Mouse (Mus musculus): Measurements from ENCODE around the gene Kdm4b. TPM values are rescaled to one million over a fixed set of nuclear protein-coding genes. Genes with fewer than 3 reads are reported as not detected.

Kdm4b gene
- polyA plus RNA-seq, 1 experiment = 20.0 TPM

DNA sequence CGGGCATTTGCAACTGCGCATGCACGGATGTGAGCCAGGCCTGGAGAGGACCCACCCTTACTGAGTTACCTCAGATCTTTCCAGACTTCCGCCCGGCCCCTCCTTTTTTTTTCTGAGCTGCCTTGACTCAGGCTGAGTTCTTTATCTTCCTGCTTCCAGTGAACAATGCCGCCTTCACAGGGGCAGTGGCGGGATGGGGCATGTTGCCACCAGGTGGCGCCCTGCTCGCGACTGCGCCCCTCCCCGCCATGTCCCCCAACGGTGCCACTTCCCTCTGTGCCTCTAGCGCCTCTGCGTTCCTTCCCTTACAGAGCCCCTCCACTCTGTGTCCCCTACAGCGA lies 34.7 kb upstream of the Kdm4b start:
- Histone ChIP-seq H3K27me3 (ENCODE audit: control insufficient read depth, insufficient read depth, low read length) (no peaks in the 10 kb centered on the region), H3K4me1 (ENCODE audit: control insufficient read depth, insufficient read depth, low read length) (peaks cover 36% of the 10 kb centered on the region), H3K4me3 (ENCODE audit: control insufficient read depth, low read depth, low read length) (peak overlapping the region; percentile 88), H3K27ac (ENCODE audit: control insufficient read depth, insufficient read depth, low read depth, low read length) (peak overlapping the region; percentile 73), H3K36me3 (ENCODE audit: control insufficient read depth, insufficient read depth, low read length) (no peaks in the 10 kb centered on the region)
- TF ChIP-seq CTCF (IDR thresholded peaks at IDR 0.05; ENCODE audit: control insufficient read depth, insufficient read depth, insufficient replicate concordance, low read depth, low read length) (peak; percentile 86), POLR2A (IDR thresholded peaks at IDR 0.05; ENCODE audit: control insufficient read depth, low read depth, low read length) (peak; percentile 36; the same call in 1 of the 2 replicates)

- H3K27me3 ChIP-seq (ENCODE audit: control insufficient read depth, insufficient read depth, low read length) = no peaks in the 10 kb centered on the region
- no peak overlapping the region for H3K27ac ChIP-seq (ENCODE audit: control insufficient read depth, insufficient read depth, low read depth, low read length)
Measured at GRCm38 (mm10) chr17:56291826-56292475, 33.9 kb upstream of the Kdm4b start.

GRCm38 (mm10) chr17:56292531-56293222 lies 33.2 kb upstream of the Kdm4b start, which contains the start of gene Plin3:
Gene Plin3 (minus strand): TSS chr17:56292873.
- Histone ChIP-seq H3K4me1 (ENCODE audit: control insufficient read depth, insufficient read depth, low read length) (peaks cover 43% of the 10 kb centered on the region), H3K36me3 (ENCODE audit: control insufficient read depth, insufficient read depth, low read length) (no peaks in the 10 kb centered on the region), H3K4me3 (ENCODE audit: control insufficient read depth, low read depth, low read length) (no peak within 1 kb of the TSS), H3K27ac (ENCODE audit: control insufficient read depth, insufficient read depth, low read depth, low read length) (0 out of 2 replicates have a peak within 1 kb of the TSS, but pooled peaks have one; percentile 56), H3K27me3 (ENCODE audit: control insufficient read depth, insufficient read depth, low read length) (no peaks in the 10 kb centered on the region)
- TF ChIP-seq POLR2A (IDR thresholded peaks at IDR 0.05; ENCODE audit: control insufficient read depth, low read depth, low read length) (no peak), CTCF (IDR thresholded peaks at IDR 0.05; ENCODE audit: control insufficient read depth, insufficient read depth, insufficient replicate concordance, low read depth, low read length) (no peak)

More at GRCm38 (mm10) chr17:56291826-56292475, 33.9 kb upstream of the Kdm4b start:
- Histone ChIP-seq H3K36me3 (ENCODE audit: control insufficient read depth, insufficient read depth, low read length) (no peaks in the 10 kb centered on the region), H3K4me1 (ENCODE audit: control insufficient read depth, insufficient read depth, low read length) (peaks cover 44% of the 10 kb centered on the region), H3K4me3 (ENCODE audit: control insufficient read depth, low read depth, low read length) (no peak overlapping the region)
- TF ChIP-seq CTCF (IDR thresholded peaks at IDR 0.05; ENCODE audit: control insufficient read depth, insufficient read depth, insufficient replicate concordance, low read depth, low read length) = no peak
- TF ChIP-seq POLR2A (IDR thresholded peaks at IDR 0.05; ENCODE audit: control insufficient read depth, low read depth, low read length) = no peak

DNA sequence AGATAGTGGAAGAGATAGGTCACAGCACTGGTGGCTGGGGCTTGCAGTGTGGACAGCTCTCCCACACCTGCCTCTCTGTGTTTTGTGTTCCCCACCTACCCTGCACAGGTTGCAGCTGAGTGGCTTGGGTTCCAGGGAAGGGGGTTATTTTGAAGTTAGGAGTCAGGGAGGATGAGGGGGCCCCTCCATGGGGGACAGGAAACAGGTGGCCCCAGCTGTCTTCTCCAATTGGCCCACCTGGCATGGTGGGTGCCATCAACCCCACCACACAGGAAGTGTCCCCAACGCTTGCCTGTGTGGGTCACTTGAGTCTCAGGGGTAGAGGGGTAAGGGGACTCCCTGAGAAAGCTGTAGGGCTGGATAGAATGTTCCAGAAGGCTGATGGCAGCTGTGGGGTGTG lies 32.6 kb upstream of the Kdm4b start:
- H3K4me1 ChIP-seq (ENCODE audit: control insufficient read depth, insufficient read depth, low read length) = peaks cover 40% of the 10 kb centered on the region
- H3K36me3 ChIP-seq (ENCODE audit: control insufficient read depth, insufficient read depth, low read length) = no peaks in the 10 kb centered on the region
- no peaks in the 10 kb centered on the region for H3K27me3 ChIP-seq (ENCODE audit: control insufficient read depth, insufficient read depth, low read length)
- H3K27ac ChIP-seq (ENCODE audit: control insufficient read depth, insufficient read depth, low read depth, low read length) = no peak overlapping the region
- TF ChIP-seq CTCF (IDR thresholded peaks at IDR 0.05; ENCODE audit: control insufficient read depth, insufficient read depth, insufficient replicate concordance, low read depth, low read length) = no peak
- no peak for TF ChIP-seq POLR2A (IDR thresholded peaks at IDR 0.05; ENCODE audit: control insufficient read depth, low read depth, low read length)
- no peak overlapping the region for H3K4me3 ChIP-seq (ENCODE audit: control insufficient read depth, low read depth, low read length)

- no peaks in the 10 kb centered on the region for H3K27me3 ChIP-seq (ENCODE audit: control insufficient read depth, insufficient read depth, low read length)
- H3K4me3 ChIP-seq (ENCODE audit: control insufficient read depth, low read depth, low read length) = no peak overlapping the region
- H3K36me3 ChIP-seq (ENCODE audit: control insufficient read depth, insufficient read depth, low read length) = no peaks in the 10 kb centered on the region
- peaks cover 40% of the 10 kb centered on the region for H3K4me1 ChIP-seq (ENCODE audit: control insufficient read depth, insufficient read depth, low read length)
- H3K27ac ChIP-seq (ENCODE audit: control insufficient read depth, insufficient read depth, low read depth, low read length) = no peak overlapping the region
- TF ChIP-seq POLR2A (IDR thresholded peaks at IDR 0.05; ENCODE audit: control insufficient read depth, low read depth, low read length) (no peak), CTCF (IDR thresholded peaks at IDR 0.05; ENCODE audit: control insufficient read depth, insufficient read depth, insufficient replicate concordance, low read depth, low read length) (no peak)
Measured at GRCm38 (mm10) chr17:56294241-56294640, 31.6 kb upstream of the Kdm4b start.

GRCm38 (mm10) chr17:56296201-56296600 lies 29.7 kb upstream of the Kdm4b start:
- no peak overlapping the region for H3K27ac ChIP-seq (ENCODE audit: control insufficient read depth, insufficient read depth, low read depth, low read length)
- TF ChIP-seq CTCF (IDR thresholded peaks at IDR 0.05; ENCODE audit: control insufficient read depth, insufficient read depth, insufficient replicate concordance, low read depth, low read length) = no peak
- TF ChIP-seq POLR2A (IDR thresholded peaks at IDR 0.05; ENCODE audit: control insufficient read depth, low read depth, low read length) = no peak
- no peaks in the 10 kb centered on the region for H3K27me3 ChIP-seq (ENCODE audit: control insufficient read depth, insufficient read depth, low read length)
- no peaks in the 10 kb centered on the region for H3K36me3 ChIP-seq (ENCODE audit: control insufficient read depth, insufficient read depth, low read length)
- H3K4me1 ChIP-seq (ENCODE audit: control insufficient read depth, insufficient read depth, low read length) = peaks cover 24% of the 10 kb centered on the region
- H3K4me3 ChIP-seq (ENCODE audit: control insufficient read depth, low read depth, low read length) = no peak overlapping the region

DNA sequence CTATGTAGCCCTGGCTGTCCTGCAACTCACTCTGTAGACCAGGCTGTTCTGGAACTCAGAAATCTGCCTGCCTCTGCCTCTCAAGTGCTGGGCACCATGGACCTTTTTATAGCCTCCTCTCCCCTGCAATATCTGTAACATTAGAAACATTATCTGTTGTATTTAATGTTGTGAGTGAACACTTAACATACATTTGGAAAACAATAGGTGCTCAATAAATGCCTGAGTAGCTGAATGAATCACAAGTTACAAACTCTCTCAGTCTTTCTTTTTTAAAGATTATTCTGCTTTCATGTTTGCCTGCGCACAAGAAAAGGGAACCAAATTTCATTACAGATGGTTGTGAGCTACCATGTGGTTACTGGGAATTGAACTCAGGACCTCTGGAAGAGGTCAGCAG lies 27.6 kb upstream of the Kdm4b start:
- TF ChIP-seq CTCF (IDR thresholded peaks at IDR 0.05; ENCODE audit: control insufficient read depth, insufficient read depth, insufficient replicate concordance, low read depth, low read length) = no peak
- no peak for TF ChIP-seq POLR2A (IDR thresholded peaks at IDR 0.05; ENCODE audit: control insufficient read depth, low read depth, low read length)
- H3K4me3 ChIP-seq (ENCODE audit: control insufficient read depth, low read depth, low read length) = peak overlapping the region; percentile 88
- H3K4me1 ChIP-seq (ENCODE audit: control insufficient read depth, insufficient read depth, low read length) = peaks cover 20% of the 10 kb centered on the region
- no peaks in the 10 kb centered on the region for H3K27me3 ChIP-seq (ENCODE audit: control insufficient read depth, insufficient read depth, low read length)
- H3K36me3 ChIP-seq (ENCODE audit: control insufficient read depth, insufficient read depth, low read length) = no peaks in the 10 kb centered on the region
- H3K27ac ChIP-seq (ENCODE audit: control insufficient read depth, insufficient read depth, low read depth, low read length) = no peak overlapping the region
